Mouse (Mus musculus) gastrocnemius, postnatal 36 days (tissue): ENCODE results near the gene Olfr1512. TPM values are rescaled to one million over a fixed set of nuclear protein-coding genes. Genes with fewer than 3 reads are reported as not detected.

ENCODE experiments used
- total RNA-seq, 2 experiments: library from RNA; stranded (reverse); gene quantifications; 2 replicates each; pipeline ENCODE4 v1.2.3; 2021

The Olfr1512 gene
- total RNA-seq, 2 experiments from 2014 or later: not detected

Other genes starting within 250 kb of the Olfr1512 start
- gene Supt16, start 181.8 kb downstream of the Olfr1512 start, total RNA-seq: 10 to 100 TPM; 10.1 to 13.7 TPM
- 10 to 100 TPM; 26.6 to 30.8 TPM for gene Chd8, start 121.4 kb downstream of the Olfr1512 start, total RNA-seq
- gene Tox4, start 100.0 kb downstream of the Olfr1512 start, total RNA-seq: 10 to 100 TPM; 43.5 to 46.1 TPM
- gene Rab2b, start 99.6 kb downstream of the Olfr1512 start, total RNA-seq: 1 to 10 TPM; 2.0 to 3.0 TPM
- 10 to 100 TPM; 11.4 to 14.2 TPM for gene Mettl3, start 74.0 kb downstream of the Olfr1512 start, total RNA-seq
- gene Sall2, start 50.4 kb downstream of the Olfr1512 start, total RNA-seq: under 1 TPM; 0.56 to 0.79 TPM
- gene Olfr1513, start 22.8 kb downstream of the Olfr1512 start, total RNA-seq: not detected
- gene Olfr1511, start 18.2 kb upstream of the Olfr1512 start, total RNA-seq: not detected
- not detected for gene Olfr1510, start 35.2 kb upstream of the Olfr1512 start, total RNA-seq
- gene Olfr1509, start 63.8 kb upstream of the Olfr1512 start, total RNA-seq: not detected
- gene Olfr1508, start 88.3 kb upstream of the Olfr1512 start, total RNA-seq: not detected
- gene Olfr1507, start 116.6 kb upstream of the Olfr1512 start, total RNA-seq: not detected